Mouse (Mus musculus) heart, postnatal 0 days (tissue): ENCODE results near the gene Khdc4. TPM values are rescaled to one million over a fixed set of nuclear protein-coding genes. Genes with fewer than 3 reads are reported as not detected.

Experiments used
- ATAC-seq: fragments of 200-750 bp; cut with Nextera tagmentation; 2 replicates; pipeline ENCODE4 v1.8.0; 2017; ENCODE audit warnings: low read depth, moderate number of reproducible peaks, moderate library complexity; ENCODE audit not compliant: insufficient read depth
- DNase-seq: peaks from one replicate; pipeline ENCODE4 v3.0.0-alpha.2; 2016; ENCODE audit warnings: low spot score
- H3K27ac ChIP-seq: fragments of 300-500 bp; sonication (generic); 2 replicates; pipeline ENCODE4 v1.5.1; 2014; ENCODE audit warnings: low read depth, mild to moderate bottlenecking
- H3K27me3 ChIP-seq: fragments of 300-500 bp; sonication (generic); 2 replicates; pipeline ENCODE4 v1.6.1; 2014; ENCODE audit warnings: low read length, mixed read lengths; ENCODE audit not compliant: control insufficient read depth, insufficient read depth
- H3K36me3 ChIP-seq: fragments of 300-500 bp; sonication (generic); replicated peaks from 2 replicates; pipeline ENCODE4 v1.6.1; 2014; ENCODE audit warnings: low read length, mixed read lengths; ENCODE audit not compliant: control insufficient read depth, insufficient read depth
- H3K4me1 ChIP-seq: fragments of 300-500 bp; sonication (generic); 2 replicates; pipeline ENCODE4 v1.6.1; 2014; ENCODE audit warnings: antibody characterized with exemption; ENCODE audit not compliant: control insufficient read depth, insufficient read depth
- H3K4me2 ChIP-seq: fragments of 300-500 bp; sonication (generic); 2 replicates; pipeline ENCODE4 v1.6.1; 2014; ENCODE audit warnings: low read depth, mild to moderate bottlenecking, low read length, moderate library complexity
- H3K4me3 ChIP-seq: fragments of 300-500 bp; sonication (generic); 2 replicates; pipeline ENCODE4 v1.5.1; 2014; ENCODE audit warnings: low read depth, low read length
- H3K9ac ChIP-seq: fragments of 300-500 bp; sonication (generic); replicated peaks from 2 replicates; pipeline ENCODE4 v1.6.1; 2014; ENCODE audit warnings: low read depth, low read length, mixed read lengths
- H3K9me3 ChIP-seq: fragments of 300-500 bp; sonication (generic); replicated peaks from 2 replicates; pipeline ENCODE4 v1.6.1; 2016; ENCODE audit warnings: low read length; ENCODE audit not compliant: control insufficient read depth
- CTCF ChIP-seq: IDR thresholded peaks from 2 replicates; pipeline ENCODE4 v1.5.1; 2016; ENCODE audit warnings: antibody characterized with exemption, control low read depth, low read depth
- EP300 ChIP-seq: IDR thresholded peaks from 2 replicates; pipeline ENCODE4 v1.6.1; 2016; ENCODE audit warnings: antibody characterized with exemption, low read depth
- whole genome bisulfite sequencing: fragments of 180-500 bp; shearing (Covaris S2); extraction: QIAGEN DNeasy Blood & Tissue Kit; methylation state at CpG from one replicate; pipeline ENCODE4 v1.1.7; 2014; 5-methylcytosine and 5-hydroxymethylcytosine counted together
- polyA plus RNA-seq: library from polyadenylated mRNA; unstranded; fragments of >200 nt; fragmentation: Nextera tagmentation; extraction: Ambion mirVana; gene quantifications from 2 replicates; pipeline ENCODE4 v1.2.1, GENCODE M21; 2015
- total RNA-seq: library from RNA; depleted of rRNA; stranded (reverse); fragments of >200 nt; gene quantifications from 2 replicates; pipeline ENCODE4 v1.2.3, GENCODE M21; 2014; ENCODE audit warnings: low replicate concordance

Khdc4 gene
- total and polyA plus RNA-seq, 2 experiments from 2014 or later = 44.4 to 102 TPM

GRCm38 (mm10) chr3:88659798-88660197, 25.8 kb upstream of the Khdc4 start:
- TF ChIP-seq CTCF (no peak), EP300 (no peak)
- Histone ChIP-seq H3K4me1 (peaks cover 7% of the 10 kb centered on the region; the same call in 1 of the 2 replicates), H3K4me3 (no peak overlapping the region), H3K9me3 (no peaks in the 10 kb centered on the region), H3K27me3 (no peaks in the 10 kb centered on the region), H3K27ac (no peak overlapping the region), H3K36me3 (no peaks in the 10 kb centered on the region), H3K4me2 (no peak overlapping the region), H3K9ac (no peak overlapping the region)
- DNase-seq (no peak), ATAC-seq (no peak)
- WGBS = 17% methylated on average over 6 of the region's 6 CpGs

- TF ChIP-seq CTCF (no peak), EP300 (no peak)
- no peaks in the 10 kb centered on the region for H3K4me1 ChIP-seq
- no peaks in the 10 kb centered on the region for H3K27me3 ChIP-seq
- H3K27ac ChIP-seq = no peak overlapping the region
- no peaks in the 10 kb centered on the region for H3K9me3 ChIP-seq
- H3K4me2 ChIP-seq = no peak overlapping the region
- ATAC-seq (no peak), DNase-seq (no peak)
- 61% methylated on average over 4 of the region's 4 CpGs for WGBS
- H3K36me3 ChIP-seq = no peaks in the 10 kb centered on the region
- no peak overlapping the region for H3K4me3 ChIP-seq
- no peak overlapping the region for H3K9ac ChIP-seq
Observed at GRCm38 (mm10) chr3:88664095-88664494, 21.5 kb upstream of the Khdc4 start.

- peak; percentile 84 for DNase-seq
- Histone ChIP-seq H3K27me3 (no peaks in the 10 kb centered on the region), H3K4me3 (peak overlapping the region; percentile 37), H3K9ac (no peak overlapping the region; the same call in 1 of the 2 replicates), H3K27ac (no peak overlapping the region), H3K4me2 (peak overlapping the region; percentile 59), H3K36me3 (no peaks in the 10 kb centered on the region), H3K9me3 (no peaks in the 10 kb centered on the region), H3K4me1 (no peaks in the 10 kb centered on the region)
- WGBS = 9% methylated on average over 11 of the region's 11 CpGs
- ATAC-seq = peak; percentile 77; the same call in 1 of the 2 replicates
- TF ChIP-seq CTCF = peak; percentile 78
- no peak for TF ChIP-seq EP300
Observed at GRCm38 (mm10) chr3:88677399-88677798, 8.2 kb upstream of the Khdc4 start.

- Histone ChIP-seq H3K4me1 (peaks cover 14% of the 10 kb centered on the region), H3K4me3 (no peak overlapping the region)
- TF ChIP-seq EP300 (no peak), CTCF (no peak)
Observed at GRCm38 (mm10) chr3:88683814-88684213, 1.8 kb upstream of the Khdc4 start.

GRCm38 (mm10) chr3:88684236-88684979, 1.2 kb upstream of the Khdc4 start:
- Histone ChIP-seq H3K4me1 (peaks cover 14% of the 10 kb centered on the region), H3K9me3 (no peaks in the 10 kb centered on the region), H3K36me3 (peaks cover 13% of the 10 kb centered on the region), H3K4me2 (peak overlapping the region; percentile 68), H3K27me3 (no peaks in the 10 kb centered on the region), H3K9ac (peak overlapping the region; percentile 60), H3K4me3 (peak overlapping the region; percentile 71), H3K27ac (peak overlapping the region; percentile 96)
- DNase-seq = no peak
- TF ChIP-seq EP300 (no peak), CTCF (no peak)
- WGBS = 57% methylated on average over 7 of the region's 8 CpGs
- ATAC-seq = no peak

More at GRCm38 (mm10) chr3:88683814-88684213, 1.8 kb upstream of the Khdc4 start:
- Histone ChIP-seq H3K36me3 (peaks cover 8% of the 10 kb centered on the region; the same call in 1 of the 2 replicates), H3K9ac (no peak overlapping the region), H3K9me3 (no peaks in the 10 kb centered on the region), H3K27me3 (no peaks in the 10 kb centered on the region), H3K4me2 (no peak overlapping the region), H3K27ac (no peak overlapping the region)
- 57% methylated on average over 2 of the region's 2 CpGs for WGBS
- DNase-seq = no peak
- ATAC-seq = no peak
